Mouse (Mus musculus): Measurements from ENCODE around the gene C1qtnf7.

GRCm38 (mm10) chr5:43517313-43517712, 2.0 kb downstream of the C1qtnf7 start:
- no peak for TF ChIP-seq POLR2A (IDR thresholded peaks at IDR 0.05; ENCODE audit: extremely low read depth, insufficient read depth, low read length)
- TF ChIP-seq CTCF (IDR thresholded peaks at IDR 0.05; ENCODE audit: low read depth, low read length): no peak
